Mouse (Mus musculus) liver, adult 2 months (tissue): ENCODE measurements around the gene Mtfr1l. TPM values are rescaled to one million over a fixed set of nuclear protein-coding genes. Genes with fewer than 3 reads are reported as not detected.
"Not testable (repeated sequence)": the region's sequence is repeated elsewhere in the genome, so short reads cannot be mapped to it uniquely, and the experiment has no call there.

Source experiments
- DNase-seq: peaks from one replicate; pipeline ENCODE4 v3.0.0-alpha.2; 2011; ENCODE audit warnings: low read depth, low spot score; ENCODE audit errors: extremely low read depth
- H3K27ac ChIP-seq: fragments of 200-500 bp; replicated peaks from 2 replicates; pipeline ENCODE4 v1.5.1; 2012; ENCODE audit warnings: low read depth, mild to moderate bottlenecking, control low read depth, inconsistent platforms, low read length; ENCODE audit not compliant: insufficient read depth
- H3K27me3 ChIP-seq: fragments of 200-500 bp; 2 replicates; pipeline ENCODE4 v1.6.1; 2012; ENCODE audit warnings: mild to moderate bottlenecking, moderate library complexity, low read length, inconsistent platforms; ENCODE audit not compliant: control insufficient read depth, insufficient read depth
- H3K36me3 ChIP-seq: fragments of 200-500 bp; 2 replicates; pipeline ENCODE4 v1.6.1; 2012; ENCODE audit warnings: low read length, inconsistent platforms; ENCODE audit not compliant: control insufficient read depth, insufficient read depth
- H3K4me1 ChIP-seq: fragments of 200-500 bp; 2 replicates; pipeline ENCODE4 v1.6.1; 2011; ENCODE audit warnings: low read length; ENCODE audit not compliant: control insufficient read depth, insufficient read depth
- H3K4me3 ChIP-seq: fragments of 200-500 bp; 2 replicates; pipeline ENCODE4 v1.5.1; 2011; ENCODE audit warnings: low read depth, mild to moderate bottlenecking, control low read depth, low read length, moderate library complexity; ENCODE audit not compliant: insufficient read depth
- H3K79me2 ChIP-seq: fragments of 200-500 bp; 2 replicates; pipeline ENCODE4 v1.6.1; 2012; ENCODE audit warnings: inconsistent platforms, mild to moderate bottlenecking, low read length, moderate library complexity; ENCODE audit not compliant: control insufficient read depth, insufficient read depth
- H3K9ac ChIP-seq: fragments of 200-500 bp; 2 replicates; pipeline ENCODE4 v1.6.1; 2012; ENCODE audit warnings: low read depth, mild to moderate bottlenecking, control low read depth, inconsistent platforms, low read length
- CTCF ChIP-seq: fragments of 200-500 bp; IDR thresholded peaks from 2 replicates; pipeline ENCODE4 v1.5.1; 2011; ENCODE audit warnings: low read depth, low read length, control low read depth
- POLR2A ChIP-seq: fragments of 200-500 bp; IDR thresholded peaks from 2 replicates; pipeline ENCODE4 v1.6.1; 2011; ENCODE audit warnings: low read length, control low read depth; ENCODE audit not compliant: insufficient read depth; ENCODE audit errors: extremely low read depth
- WGBS: fragments of 180-500 bp; shearing (Covaris S2); methylation state at CpG from one replicate; pipeline ENCODE4 v1.1.7; 2018; 5-methylcytosine and 5-hydroxymethylcytosine counted together
- polyA plus RNA-seq: library from polyadenylated mRNA; depleted of rRNA; stranded (reverse); fragments of >200 nt; gene quantifications from 2 replicates; pipeline ENCODE4 v1.2.3, GENCODE M21; 2012
- total RNA-seq: library from RNA; depleted of rRNA; stranded (reverse); fragments of >200 nt; gene quantifications from 2 replicates; pipeline ENCODE4 v1.2.3, GENCODE M21; 2014

The Mtfr1l gene
- total and polyA plus RNA-seq, 2 experiments, result 55.1 to 80.1 TPM

DNA sequence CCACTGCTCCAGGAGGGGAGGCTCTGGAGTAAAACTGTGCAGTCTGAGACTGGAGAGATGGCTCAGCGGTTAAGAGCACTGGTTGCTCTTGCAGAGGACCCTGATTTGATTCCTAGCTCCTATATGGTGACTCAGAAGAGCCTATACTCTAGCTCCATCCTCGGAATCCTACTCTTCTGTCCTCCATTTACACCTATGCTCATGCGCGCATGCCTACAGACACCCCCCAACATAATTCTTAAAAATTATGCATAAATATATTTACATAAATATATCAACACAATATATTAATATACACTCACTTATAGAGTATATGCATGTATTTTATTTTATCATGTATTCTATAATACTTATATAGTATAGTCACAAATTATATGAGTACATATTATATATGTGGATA is 24.8 kb downstream of the Mtfr1l start:
- Histone ChIP-seq H3K4me1 (peaks cover 6% of the 10 kb centered on the region), H3K36me3 (peaks cover 3% of the 10 kb centered on the region; the same call in 1 of the 2 replicates), H3K4me3 (no peak overlapping the region), H3K27ac (no peak overlapping the region), H3K79me2 (no peaks in the 10 kb centered on the region; the same call in 1 of the 2 replicates), H3K9ac (no peak overlapping the region), H3K27me3 (no peaks in the 10 kb centered on the region)
- TF ChIP-seq CTCF (no peak), POLR2A (no peak)
- DNase-seq, result no peak
- WGBS, result 76% methylated on average over 4 of the region's 4 CpGs

DNA sequence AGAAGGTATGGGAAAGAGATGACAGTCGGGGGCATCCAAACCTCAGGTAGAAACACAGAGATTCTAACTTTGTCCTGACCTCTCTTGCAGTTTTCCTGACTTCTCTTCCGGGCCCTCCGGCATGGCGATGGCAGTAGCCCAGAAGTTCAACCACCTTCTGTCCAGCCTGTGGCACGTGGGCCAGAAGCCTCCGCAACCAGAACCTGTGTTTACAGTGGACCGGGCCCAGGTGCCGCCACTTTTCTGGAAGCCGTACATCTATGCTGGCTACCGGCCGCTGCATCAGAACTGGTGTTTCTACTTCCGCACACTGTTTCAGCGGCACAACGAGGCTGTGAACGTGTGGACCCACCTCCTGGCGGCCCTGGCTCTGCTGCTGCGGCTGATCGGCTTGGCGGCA is 28.5 kb downstream of the Mtfr1l start:
- DNase-seq, result peak; percentile 88
- peaks cover 3% of the 10 kb centered on the region; the same call in 1 of the 2 replicates for H3K36me3 ChIP-seq
- H3K79me2 ChIP-seq, result no peaks in the 10 kb centered on the region
- 37% methylated on average over 19 of the region's 19 CpGs for WGBS
- no peak overlapping the region for H3K27ac ChIP-seq
- no peaks in the 10 kb centered on the region for H3K27me3 ChIP-seq
- no peak overlapping the region for H3K4me3 ChIP-seq
- TF ChIP-seq CTCF, result no peak
- no peak for TF ChIP-seq POLR2A
- H3K9ac ChIP-seq, result no peak overlapping the region
- peaks cover 6% of the 10 kb centered on the region for H3K4me1 ChIP-seq

DNA sequence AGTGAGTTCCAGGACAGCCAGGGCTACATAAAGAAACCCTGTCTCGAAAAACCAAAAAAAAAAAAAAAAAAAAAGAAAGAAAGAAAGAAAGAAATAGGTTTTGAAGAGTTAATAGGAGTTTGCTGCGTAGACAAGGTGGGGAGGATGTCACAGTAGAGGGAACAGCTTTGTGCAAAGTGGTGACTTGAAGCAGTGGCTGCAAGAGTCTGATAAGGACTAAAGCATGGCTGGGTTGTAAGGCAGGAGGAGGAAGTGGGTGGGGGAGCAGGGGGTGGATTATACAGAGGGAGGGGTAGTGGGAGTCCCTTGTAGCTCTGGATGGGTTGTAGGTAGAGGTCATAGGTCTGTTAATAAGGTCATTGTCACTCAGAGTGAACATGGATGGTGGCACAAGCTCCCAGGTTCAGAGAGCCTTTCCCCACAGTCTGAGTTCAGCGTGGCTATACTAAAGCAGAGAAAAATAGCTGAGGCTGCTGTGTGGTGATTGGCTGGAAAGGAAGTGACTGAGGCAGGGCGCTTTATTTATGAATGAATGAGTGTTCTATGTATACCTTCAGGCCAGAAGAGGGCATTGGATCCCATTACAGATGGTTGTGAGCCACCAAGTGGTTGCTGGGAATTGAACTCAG is 29.1 kb downstream of the Mtfr1l start:
- Histone ChIP-seq H3K4me3 (no peak overlapping the region), H3K4me1 (peaks cover 5% of the 10 kb centered on the region), H3K36me3 (peaks cover 3% of the 10 kb centered on the region; the same call in 1 of the 2 replicates), H3K79me2 (no peaks in the 10 kb centered on the region), H3K27ac (no peak overlapping the region), H3K27me3 (no peaks in the 10 kb centered on the region), H3K9ac (0 out of 2 replicates have a peak overlapping the region, but pooled peaks have one; percentile 2)
- TF ChIP-seq POLR2A, result no peak
- no peak for TF ChIP-seq CTCF
- 67% methylated on average over 3 of the region's 4 CpGs for WGBS
- DNase-seq, result no peak

DNA sequence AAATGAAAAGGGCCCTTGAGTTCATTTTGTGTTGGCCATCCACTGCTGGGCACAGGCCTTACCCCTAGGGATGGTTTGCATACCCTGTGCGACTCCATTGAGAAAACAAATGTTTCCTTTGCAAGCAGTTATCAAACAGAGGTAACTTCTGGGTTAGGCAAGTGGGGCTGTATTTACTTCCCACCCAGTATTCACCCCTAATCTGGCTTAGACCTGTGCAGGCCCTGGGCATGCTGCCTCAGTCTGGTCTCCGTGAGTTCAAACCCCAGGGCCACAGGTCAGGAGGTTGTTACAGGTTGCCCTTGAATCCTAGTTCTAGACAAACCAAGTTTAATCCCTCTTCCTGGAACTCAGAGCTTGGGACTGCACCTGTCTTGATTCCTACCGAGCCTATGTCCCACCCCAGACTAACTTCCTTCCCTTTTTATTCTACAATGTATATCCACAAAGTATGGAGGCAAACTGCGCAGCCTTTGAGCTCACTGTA is 29.8 kb downstream of the Mtfr1l start:
- Histone ChIP-seq H3K4me1 (peaks cover 7% of the 10 kb centered on the region), H3K36me3 (peaks cover 3% of the 10 kb centered on the region; the same call in 1 of the 2 replicates), H3K4me3 (no peak overlapping the region), H3K27me3 (no peaks in the 10 kb centered on the region), H3K27ac (no peak overlapping the region), H3K9ac (no peak overlapping the region), H3K79me2 (no peaks in the 10 kb centered on the region; the same call in 1 of the 2 replicates)
- TF ChIP-seq POLR2A (no peak), CTCF (no peak)
- WGBS, result 55% methylated on average over 4 of the region's 4 CpGs
- no peak for DNase-seq

DNA sequence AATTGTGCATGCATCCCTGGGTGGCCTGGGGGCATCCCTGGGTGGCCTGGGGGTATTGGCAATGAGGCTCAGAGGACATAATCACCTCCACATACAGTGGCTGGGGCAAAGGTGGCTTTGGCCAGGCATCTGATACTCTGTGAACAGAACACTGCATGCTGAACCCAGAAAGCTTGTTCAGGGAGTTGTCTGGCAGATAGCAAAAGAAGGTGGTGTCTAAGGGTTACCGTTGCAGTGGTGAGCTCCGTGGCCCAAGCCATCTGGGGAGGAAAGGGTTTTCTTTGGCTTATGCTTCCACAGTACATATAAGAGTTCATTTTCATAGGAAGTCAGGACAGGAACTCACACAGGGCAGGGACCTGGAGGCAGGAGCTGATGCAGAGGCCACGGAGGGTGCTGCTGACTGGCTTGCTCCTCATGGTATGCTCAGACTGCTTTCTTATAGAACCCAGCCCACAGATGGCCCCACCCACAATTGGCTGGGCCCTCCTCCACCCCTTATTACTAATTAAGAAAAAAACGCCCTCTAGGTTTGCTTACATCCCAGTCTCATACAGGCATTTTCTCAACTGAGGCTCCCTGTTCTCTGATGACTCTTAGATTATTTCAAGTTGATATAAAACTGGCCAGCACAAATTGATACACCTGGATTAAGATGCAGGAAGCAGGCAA is 31.4 kb downstream of the Mtfr1l start:
- WGBS, result 85% methylated on average over 4 of the region's 4 CpGs
- Histone ChIP-seq H3K9ac (no peak overlapping the region), H3K27me3 (no peaks in the 10 kb centered on the region), H3K79me2 (no peaks in the 10 kb centered on the region; the same call in 1 of the 2 replicates), H3K36me3 (peaks cover 3% of the 10 kb centered on the region; the same call in 1 of the 2 replicates), H3K4me1 (peaks cover 7% of the 10 kb centered on the region), H3K4me3 (no peak overlapping the region), H3K27ac (no peak overlapping the region)
- TF ChIP-seq CTCF (no peak), POLR2A (no peak)
- DNase-seq, result no peak

DNA sequence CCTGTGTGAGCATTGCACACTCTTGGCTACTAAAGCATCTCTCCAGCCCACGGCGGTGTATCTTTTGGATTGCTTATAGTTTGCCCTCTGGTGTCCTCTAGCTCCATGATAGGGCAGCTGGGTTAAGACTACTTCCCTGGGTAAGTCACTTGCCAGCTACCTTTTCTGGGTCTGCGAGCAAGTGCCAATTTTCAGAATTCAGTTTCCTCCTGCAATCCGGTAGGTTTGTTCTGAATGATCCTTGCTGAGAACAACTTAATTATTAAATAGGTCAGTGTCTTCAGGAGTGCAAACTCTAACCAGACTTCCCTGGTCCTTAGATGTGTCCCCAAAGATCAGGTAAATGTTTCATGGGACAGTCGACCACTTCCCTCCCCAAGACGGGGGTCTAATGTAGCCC is 34.1 kb downstream of the Mtfr1l start:
- 79% methylated on average over 6 of the region's 6 CpGs for WGBS
- Histone ChIP-seq H3K36me3 (no peaks in the 10 kb centered on the region), H3K27me3 (no peaks in the 10 kb centered on the region), H3K4me1 (peaks cover 14% of the 10 kb centered on the region), H3K4me3 (no peak overlapping the region), H3K27ac (no peak overlapping the region), H3K9ac (no peak overlapping the region), H3K79me2 (no peaks in the 10 kb centered on the region; the same call in 1 of the 2 replicates)
- TF ChIP-seq CTCF (no peak), POLR2A (no peak)
- DNase-seq, result no peak

DNA sequence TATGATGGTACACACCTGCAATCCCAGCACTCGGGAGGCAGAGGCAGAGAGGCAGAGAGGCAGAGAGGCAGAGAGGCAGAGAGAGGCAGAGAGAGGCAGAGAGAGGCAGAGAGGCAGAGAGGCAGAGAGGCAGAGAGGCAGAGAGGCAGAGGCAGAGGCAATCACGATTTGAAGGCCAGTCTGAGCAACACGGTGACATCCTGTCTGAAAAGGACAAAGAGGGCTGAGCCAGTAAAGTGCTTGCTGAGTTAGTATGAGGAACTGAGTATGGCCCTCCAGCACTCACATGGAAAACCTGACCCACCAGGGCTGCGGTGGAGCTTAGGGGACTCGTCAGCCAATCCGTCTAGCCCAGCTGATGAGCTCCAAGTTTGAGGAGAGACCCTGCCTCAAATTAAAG is 36.2 kb downstream of the Mtfr1l start:
- not testable (repeated sequence) for H3K36me3 ChIP-seq

More for the DNA sequence above, 36.2 kb downstream of the Mtfr1l start:
- H3K4me1 ChIP-seq, result peaks cover 26% of the 10 kb centered on the region
- H3K9ac ChIP-seq, H3K27me3 ChIP-seq, H3K79me2 ChIP-seq, H3K27ac ChIP-seq, H3K4me3 ChIP-seq, DNase-seq: not testable (repeated sequence)
- WGBS, result 70% methylated on average over 6 of the region's 6 CpGs
